Mouse (Mus musculus): ENCODE results near the gene Eif2a. TPM values are rescaled to one million over a fixed set of nuclear protein-coding genes. Genes with fewer than 3 reads are reported as not detected.

Gene Eif2a
- 2.7 and 4.1 TPM in 2 replicates for polyA plus RNA-seq (2012; rRNA removed)

DNA sequence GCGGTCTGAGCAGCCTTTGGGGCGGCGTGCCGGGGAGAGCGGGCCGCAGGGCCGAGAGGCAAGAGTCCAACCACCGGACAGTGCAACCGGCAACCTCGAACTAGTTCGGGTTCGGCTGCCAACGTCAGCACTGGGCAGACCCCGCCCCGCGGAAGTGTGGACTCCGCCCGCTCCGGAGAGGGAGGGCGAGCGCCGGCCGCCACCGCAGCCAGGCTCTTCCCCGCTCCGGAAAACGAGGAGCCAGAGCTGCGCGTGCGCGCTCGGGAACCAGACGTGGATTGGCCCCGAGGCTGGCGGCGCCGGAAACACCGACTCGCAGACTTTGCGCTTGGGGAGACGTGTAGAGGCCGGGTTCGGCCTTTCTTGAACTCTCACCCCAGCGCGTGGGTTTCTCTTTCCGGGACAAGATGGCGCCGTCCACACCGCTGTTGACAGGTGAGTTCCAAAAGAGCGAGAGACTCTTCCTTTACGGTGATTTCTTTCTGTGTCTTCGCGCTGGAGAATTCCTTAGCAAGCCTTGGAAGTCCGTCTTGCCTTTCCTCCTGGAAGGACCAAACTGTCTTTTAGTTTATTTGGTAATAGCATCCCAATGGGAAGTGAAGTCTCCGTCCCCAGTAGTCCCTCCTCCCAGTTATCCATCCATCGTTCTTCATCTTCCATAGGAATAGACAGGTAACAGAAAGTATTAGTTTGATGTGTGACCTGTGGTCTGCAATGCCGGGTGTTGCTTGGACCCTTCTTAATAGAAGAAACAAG, at the start of gene Eif2a, which contains the start of gene Serp1:
Gene Eif2a (plus strand): TSS at position 170 of the 756 bp plus-strand sequence.
Gene Serp1 (minus strand): TSS at position 241 of the 756 bp plus-strand sequence.

DNA sequence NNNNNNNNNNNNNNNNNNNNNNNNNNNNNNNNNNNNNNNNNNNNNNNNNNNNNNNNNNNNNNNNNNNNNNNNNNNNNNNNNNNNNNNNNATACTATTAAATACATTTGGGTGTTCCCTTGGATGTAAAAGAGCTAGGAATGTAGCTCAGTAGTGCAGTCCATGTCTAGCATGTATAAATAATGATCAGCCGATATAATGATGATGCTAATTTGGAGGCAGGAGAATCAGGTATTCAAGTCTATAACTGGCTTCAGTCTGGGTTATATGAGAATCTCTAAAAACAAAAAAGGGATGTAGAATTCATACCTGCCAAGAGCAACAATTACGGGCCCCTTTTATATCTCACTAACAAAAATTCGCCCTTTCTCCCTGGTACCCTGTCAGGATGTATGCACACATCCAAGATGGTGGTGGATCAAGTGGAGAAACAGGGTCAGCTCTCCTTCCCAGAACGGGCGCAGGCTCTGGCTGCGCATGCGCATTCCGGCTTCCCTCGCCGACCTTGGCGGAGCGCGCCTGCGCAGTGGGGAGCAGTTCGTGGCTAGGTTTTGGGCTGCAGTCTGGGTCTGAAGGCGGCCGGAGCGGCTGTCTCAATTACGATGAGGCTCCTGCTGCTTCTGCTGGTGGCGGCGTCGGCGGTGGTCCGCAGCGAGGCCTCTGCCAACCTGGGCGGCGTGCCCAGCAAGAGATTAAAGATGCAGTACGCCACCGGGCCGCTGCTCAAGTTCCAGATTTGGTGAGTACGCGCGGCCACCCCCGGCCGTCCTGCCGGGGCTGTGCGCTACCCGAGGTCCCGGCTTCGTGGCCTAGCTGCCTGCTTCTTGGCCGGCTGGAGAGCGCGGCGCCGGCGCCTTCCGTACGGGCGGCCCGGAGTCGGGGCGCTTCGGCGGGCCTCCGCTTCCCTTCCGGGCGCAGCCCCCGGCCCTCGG, 50.8 kb downstream of the Eif2a start, which contains the start of gene Selenot:
Gene Selenot (plus strand): TSS at position 500 of the 930 bp plus-strand sequence.

Other genes with a start within 250 kb of the Eif2a start
- gene Tsc22d2, start 111.1 kb upstream of the Eif2a start, polyA plus RNA-seq (2012; rRNA removed) = 17.7 and 18.0 TPM in 2 replicates
- gene Serp1, start 71 bp downstream of the Eif2a start, polyA plus RNA-seq (2012; rRNA removed) = 56.7 and 65.0 TPM in 2 replicates
- gene Selenot, start 50.8 kb downstream of the Eif2a start, polyA plus RNA-seq (2012; rRNA removed) = 21.6 and 24.6 TPM in 2 replicates
- gene Erich6, start 111.4 kb downstream of the Eif2a start, polyA plus RNA-seq (2012; rRNA removed) = not detected in 2 replicates
- gene Siah2, start 166.6 kb downstream of the Eif2a start, polyA plus RNA-seq (2012; rRNA removed) = 23.8 and 24.3 TPM in 2 replicates